Mouse (Mus musculus): ENCODE results near the gene Pappa. TPM values are rescaled to one million over a fixed set of nuclear protein-coding genes. Genes with fewer than 3 reads are reported as not detected.

Pappa gene
- polyA plus RNA-seq, 1 experiment from 2014 or later = 0.80 TPM

- no peak overlapping the region for H3K27ac ChIP-seq
- no peak overlapping the region for H3K4me3 ChIP-seq (replicated peaks; ENCODE audit: low read length)
- no peak for ATAC-seq (ENCODE audit: low FRiP score)
- H3K4me2 ChIP-seq (replicated peaks) = no peak overlapping the region
- no peaks in the 10 kb centered on the region for H3K36me3 ChIP-seq (replicated peaks; ENCODE audit: control insufficient read depth, insufficient read depth)
- DNase-seq (ENCODE audit: low spot score) = no peak
- no peak overlapping the region for H3K9ac ChIP-seq
- no peaks in the 10 kb centered on the region for H3K27me3 ChIP-seq (ENCODE audit: control insufficient read depth, insufficient read depth, low read length)
- H3K9me3 ChIP-seq (ENCODE audit: control insufficient read depth, low read length) = no peaks in the 10 kb centered on the region
- WGBS = 82% methylated on average over 3 of the region's 3 CpGs
- H3K4me1 ChIP-seq (replicated peaks; ENCODE audit: control insufficient read depth, insufficient read depth, low read length) = no peaks in the 10 kb centered on the region
Measured at GRCm38 (mm10) chr4:65192810-65193209, 68.8 kb downstream of the Pappa start.

GRCm38 (mm10) chr4:65195971-65196370, 72.0 kb downstream of the Pappa start:
- no peaks in the 10 kb centered on the region for H3K36me3 ChIP-seq (replicated peaks; ENCODE audit: control insufficient read depth, insufficient read depth)
- no peak overlapping the region for H3K4me2 ChIP-seq (replicated peaks)
- no peaks in the 10 kb centered on the region for H3K27me3 ChIP-seq (ENCODE audit: control insufficient read depth, insufficient read depth, low read length)
- no peak for ATAC-seq (ENCODE audit: low FRiP score)
- no peak overlapping the region for H3K9ac ChIP-seq
- H3K27ac ChIP-seq = no peak overlapping the region
- DNase-seq (ENCODE audit: low spot score) = no peak
- H3K4me1 ChIP-seq (replicated peaks; ENCODE audit: control insufficient read depth, insufficient read depth, low read length) = no peaks in the 10 kb centered on the region
- H3K9me3 ChIP-seq (ENCODE audit: control insufficient read depth, low read length) = no peaks in the 10 kb centered on the region
- H3K4me3 ChIP-seq (replicated peaks; ENCODE audit: low read length) = no peak overlapping the region
- 88% methylated on average over 1 of the region's 1 CpGs for WGBS

GRCm38 (mm10) chr4:65203666-65204065, 79.7 kb downstream of the Pappa start:
- Histone ChIP-seq H3K9ac (no peak overlapping the region), H3K36me3 (replicated peaks; ENCODE audit: control insufficient read depth, insufficient read depth) (no peaks in the 10 kb centered on the region), H3K4me3 (replicated peaks; ENCODE audit: low read length) (no peak overlapping the region), H3K4me2 (replicated peaks) (no peak overlapping the region), H3K27ac (no peak overlapping the region), H3K27me3 (ENCODE audit: control insufficient read depth, insufficient read depth, low read length) (no peaks in the 10 kb centered on the region), H3K4me1 (replicated peaks; ENCODE audit: control insufficient read depth, insufficient read depth, low read length) (no peaks in the 10 kb centered on the region), H3K9me3 (ENCODE audit: control insufficient read depth, low read length) (no peaks in the 10 kb centered on the region)
- DNase-seq (ENCODE audit: low spot score) (no peak), ATAC-seq (ENCODE audit: low FRiP score) (no peak)
- 87% methylated on average over 5 of the region's 5 CpGs for WGBS

GRCm38 (mm10) chr4:65205446-65205845, 81.5 kb downstream of the Pappa start:
- Histone ChIP-seq H3K27me3 (ENCODE audit: control insufficient read depth, insufficient read depth, low read length) (no peaks in the 10 kb centered on the region), H3K9me3 (ENCODE audit: control insufficient read depth, low read length) (no peaks in the 10 kb centered on the region), H3K27ac (no peak overlapping the region), H3K4me1 (replicated peaks; ENCODE audit: control insufficient read depth, insufficient read depth, low read length) (no peaks in the 10 kb centered on the region), H3K4me2 (replicated peaks) (no peak overlapping the region), H3K9ac (no peak overlapping the region), H3K4me3 (replicated peaks; ENCODE audit: low read length) (no peak overlapping the region), H3K36me3 (replicated peaks; ENCODE audit: control insufficient read depth, insufficient read depth) (no peaks in the 10 kb centered on the region)
- DNase-seq (ENCODE audit: low spot score) (no peak), ATAC-seq (ENCODE audit: low FRiP score) (no peak)
- 92% methylated on average over 2 of the region's 2 CpGs for WGBS

GRCm38 (mm10) chr4:65209369-65210015, 85.5 kb downstream of the Pappa start:
- H3K27me3 ChIP-seq (ENCODE audit: control insufficient read depth, insufficient read depth, low read length) = no peaks in the 10 kb centered on the region
- DNase-seq (ENCODE audit: low spot score) = no peak
- H3K36me3 ChIP-seq (replicated peaks; ENCODE audit: control insufficient read depth, insufficient read depth) = no peaks in the 10 kb centered on the region
- no peaks in the 10 kb centered on the region for H3K9me3 ChIP-seq (ENCODE audit: control insufficient read depth, low read length)
- 88% methylated on average over 3 of the region's 3 CpGs for WGBS
- no peak overlapping the region for H3K9ac ChIP-seq
- H3K4me2 ChIP-seq (replicated peaks) = no peak overlapping the region
- no peak overlapping the region for H3K27ac ChIP-seq
- no peaks in the 10 kb centered on the region for H3K4me1 ChIP-seq (replicated peaks; ENCODE audit: control insufficient read depth, insufficient read depth, low read length)
- no peak for ATAC-seq (ENCODE audit: low FRiP score)
- H3K4me3 ChIP-seq (replicated peaks; ENCODE audit: low read length) = no peak overlapping the region

GRCm38 (mm10) chr4:65216682-65217081, 92.7 kb downstream of the Pappa start:
- no peak overlapping the region for H3K9ac ChIP-seq

GRCm38 (mm10) chr4:65217651-65218364, 93.8 kb downstream of the Pappa start:
- Histone ChIP-seq H3K9me3 (ENCODE audit: control insufficient read depth, low read length) (no peaks in the 10 kb centered on the region), H3K4me3 (replicated peaks; ENCODE audit: low read length) (no peak overlapping the region), H3K4me1 (replicated peaks; ENCODE audit: control insufficient read depth, insufficient read depth, low read length) (no peaks in the 10 kb centered on the region), H3K9ac (no peak overlapping the region), H3K27me3 (ENCODE audit: control insufficient read depth, insufficient read depth, low read length) (no peaks in the 10 kb centered on the region), H3K27ac (no peak overlapping the region), H3K36me3 (replicated peaks; ENCODE audit: control insufficient read depth, insufficient read depth) (no peaks in the 10 kb centered on the region), H3K4me2 (replicated peaks) (no peak overlapping the region)
- DNase-seq (ENCODE audit: low spot score) = no peak
- ATAC-seq (ENCODE audit: low FRiP score) = no peak
- 65% methylated on average over 9 of the region's 9 CpGs for WGBS

More at GRCm38 (mm10) chr4:65216682-65217081, 92.7 kb downstream of the Pappa start:
- Histone ChIP-seq H3K36me3 (replicated peaks; ENCODE audit: control insufficient read depth, insufficient read depth) (no peaks in the 10 kb centered on the region), H3K4me2 (replicated peaks) (no peak overlapping the region), H3K4me3 (replicated peaks; ENCODE audit: low read length) (no peak overlapping the region), H3K9me3 (ENCODE audit: control insufficient read depth, low read length) (no peaks in the 10 kb centered on the region), H3K27ac (no peak overlapping the region), H3K4me1 (replicated peaks; ENCODE audit: control insufficient read depth, insufficient read depth, low read length) (no peaks in the 10 kb centered on the region), H3K27me3 (ENCODE audit: control insufficient read depth, insufficient read depth, low read length) (no peaks in the 10 kb centered on the region)
- 20% methylated on average over 3 of the region's 3 CpGs for WGBS
- DNase-seq (ENCODE audit: low spot score) (no peak), ATAC-seq (ENCODE audit: low FRiP score) (no peak)

GRCm38 (mm10) chr4:65223901-65224300, 99.9 kb downstream of the Pappa start:
- Histone ChIP-seq H3K4me3 (replicated peaks; ENCODE audit: low read length) (no peak overlapping the region), H3K36me3 (replicated peaks; ENCODE audit: control insufficient read depth, insufficient read depth) (no peaks in the 10 kb centered on the region), H3K27ac (no peak overlapping the region), H3K4me2 (replicated peaks) (no peak overlapping the region), H3K9me3 (ENCODE audit: control insufficient read depth, low read length) (no peaks in the 10 kb centered on the region), H3K27me3 (ENCODE audit: control insufficient read depth, insufficient read depth, low read length) (no peaks in the 10 kb centered on the region), H3K9ac (no peak overlapping the region), H3K4me1 (replicated peaks; ENCODE audit: control insufficient read depth, insufficient read depth, low read length) (no peaks in the 10 kb centered on the region)
- no peak for DNase-seq (ENCODE audit: low spot score)
- no peak for ATAC-seq (ENCODE audit: low FRiP score)
- 74% methylated on average over 4 of the region's 4 CpGs for WGBS

GRCm38 (mm10) chr4:65238540-65238998, 114.6 kb downstream of the Pappa start:
- ATAC-seq (ENCODE audit: low FRiP score) (peak; percentile 59; the same call in 1 of the 2 replicates), DNase-seq (ENCODE audit: low spot score) (no peak)
- Histone ChIP-seq H3K4me2 (replicated peaks) (no peak overlapping the region), H3K9ac (no peak overlapping the region), H3K36me3 (replicated peaks; ENCODE audit: control insufficient read depth, insufficient read depth) (no peaks in the 10 kb centered on the region), H3K27me3 (ENCODE audit: control insufficient read depth, insufficient read depth, low read length) (no peaks in the 10 kb centered on the region), H3K4me1 (replicated peaks; ENCODE audit: control insufficient read depth, insufficient read depth, low read length) (no peaks in the 10 kb centered on the region), H3K27ac (no peak overlapping the region), H3K9me3 (ENCODE audit: control insufficient read depth, low read length) (no peaks in the 10 kb centered on the region), H3K4me3 (replicated peaks; ENCODE audit: low read length) (no peak overlapping the region)
- WGBS = 6% methylated on average over 8 of the region's 8 CpGs

Measured in hindbrain, embryonic 14.5 days (tissue).